Mouse (Mus musculus): Measurements from ENCODE around the gene Cpa1. TPM values are rescaled to one million over a fixed set of nuclear protein-coding genes. Genes with fewer than 3 reads are reported as not detected.

Gene Cpa1
- polyA plus RNA-seq, 1 experiment from 2014 or later: 0.30 TPM

- no peak for DNase-seq (ENCODE audit: low spot score)
Observed at GRCm38 (mm10) chr6:30620591-30620990, 18.4 kb upstream of the Cpa1 start.

- DNase-seq (ENCODE audit: low spot score): no peak
Observed at GRCm38 (mm10) chr6:30620994-30621393, 18.0 kb upstream of the Cpa1 start.

DNA sequence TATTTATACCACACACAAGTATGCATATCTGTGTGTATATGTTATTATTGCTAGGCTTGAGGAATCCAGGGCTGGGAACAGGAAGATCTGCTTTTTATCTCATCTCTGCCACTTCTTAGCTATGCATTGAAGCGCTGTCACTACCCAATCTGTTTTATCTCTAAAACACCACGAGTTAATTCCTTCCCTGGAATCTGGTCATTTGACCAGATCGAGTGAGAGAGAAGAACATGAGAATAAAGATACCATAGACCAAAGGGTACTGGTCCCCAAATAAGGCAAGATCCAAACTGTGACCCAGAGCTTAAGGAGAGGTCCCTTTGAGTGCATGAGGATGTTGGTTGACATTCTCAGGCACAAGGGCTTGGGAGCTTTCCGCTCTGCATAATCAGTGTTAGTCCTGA is 17.0 kb upstream of the Cpa1 start:
- DNase-seq (ENCODE audit: low spot score): no peak

GRCm38 (mm10) chr6:30624763-30625162 is 14.3 kb upstream of the Cpa1 start:
- no peak for DNase-seq (ENCODE audit: low spot score)

- no peak for DNase-seq (ENCODE audit: low spot score)
Observed at GRCm38 (mm10) chr6:30628152-30628551, 10.9 kb upstream of the Cpa1 start.

- no peak for DNase-seq (ENCODE audit: low spot score)
Observed at GRCm38 (mm10) chr6:30629989-30630388, 9.0 kb upstream of the Cpa1 start.

DNA sequence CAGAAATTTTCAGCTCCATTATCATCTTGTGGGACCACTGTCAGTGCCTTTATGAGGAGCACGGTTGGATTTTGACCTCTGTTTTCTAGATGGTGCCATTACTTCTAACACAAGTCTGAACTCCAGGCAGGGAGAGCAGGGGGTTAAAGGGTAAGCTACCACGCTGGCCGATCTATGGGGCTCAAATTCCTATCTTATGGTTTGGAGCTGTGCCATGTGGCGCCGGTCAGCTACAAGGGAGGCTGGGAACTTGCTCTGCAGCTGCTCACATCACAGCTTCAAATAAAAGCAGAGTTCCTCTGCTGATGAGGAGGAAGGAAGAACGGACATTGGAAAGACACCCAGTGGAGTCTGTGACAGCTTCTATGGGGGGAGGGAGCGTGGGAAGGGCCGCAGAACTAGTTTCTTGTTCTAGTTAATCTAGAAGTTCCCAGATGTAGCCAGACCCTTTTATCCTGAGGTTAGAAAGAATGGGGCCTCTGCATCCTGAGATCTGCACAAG is 3.6 kb upstream of the Cpa1 start:
- DNase-seq (ENCODE audit: low spot score): no peak

- DNase-seq (ENCODE audit: low spot score): no peak
Observed at GRCm38 (mm10) chr6:30636186-30636842, 2.7 kb upstream of the Cpa1 start.

GRCm38 (mm10) chr6:30643694-30644460 is 4.9 kb downstream of the Cpa1 start:
- no peak for DNase-seq (ENCODE audit: low spot score)

DNA sequence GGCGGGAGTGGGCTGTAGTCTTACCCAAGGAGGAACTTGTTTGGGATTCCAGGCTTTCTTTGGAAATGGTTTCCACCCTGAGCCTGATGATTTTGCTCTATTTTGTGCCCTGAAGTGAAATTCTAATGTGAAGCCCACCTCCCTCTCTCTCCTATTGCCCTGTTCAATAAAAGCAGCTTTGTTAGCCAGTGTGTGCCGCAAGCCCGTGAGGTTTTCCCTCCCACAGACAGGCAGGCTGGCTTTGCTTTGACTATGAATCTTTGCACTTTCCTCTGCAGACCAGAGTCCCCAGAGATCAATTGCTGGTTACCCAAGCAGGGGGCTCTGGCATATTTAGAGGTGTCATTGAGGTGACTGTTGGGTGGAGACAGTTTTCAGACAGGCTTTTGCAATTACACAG is 5.4 kb downstream of the Cpa1 start:
- no peak for DNase-seq (ENCODE audit: low spot score)

DNA sequence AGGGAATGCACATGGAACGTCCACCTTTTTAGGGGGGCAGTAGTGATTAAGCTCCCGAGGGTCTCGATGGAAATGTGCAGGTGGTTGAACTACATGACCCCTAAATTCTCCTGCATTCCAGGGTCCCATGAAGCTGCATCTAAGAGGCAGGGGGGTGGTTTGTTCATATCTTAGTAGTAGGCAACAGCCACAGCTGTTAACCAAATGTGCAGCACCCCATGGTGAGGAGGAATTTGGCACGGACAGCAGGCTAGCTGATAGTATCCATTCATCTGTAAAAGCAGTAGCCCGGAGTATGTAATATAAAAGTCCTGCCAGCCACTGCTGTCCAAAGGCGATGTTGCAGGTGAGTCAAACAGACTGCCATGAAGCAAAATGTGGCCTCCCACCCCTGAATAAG is 6.4 kb downstream of the Cpa1 start:
- no peak for DNase-seq (ENCODE audit: low spot score)

DNA sequence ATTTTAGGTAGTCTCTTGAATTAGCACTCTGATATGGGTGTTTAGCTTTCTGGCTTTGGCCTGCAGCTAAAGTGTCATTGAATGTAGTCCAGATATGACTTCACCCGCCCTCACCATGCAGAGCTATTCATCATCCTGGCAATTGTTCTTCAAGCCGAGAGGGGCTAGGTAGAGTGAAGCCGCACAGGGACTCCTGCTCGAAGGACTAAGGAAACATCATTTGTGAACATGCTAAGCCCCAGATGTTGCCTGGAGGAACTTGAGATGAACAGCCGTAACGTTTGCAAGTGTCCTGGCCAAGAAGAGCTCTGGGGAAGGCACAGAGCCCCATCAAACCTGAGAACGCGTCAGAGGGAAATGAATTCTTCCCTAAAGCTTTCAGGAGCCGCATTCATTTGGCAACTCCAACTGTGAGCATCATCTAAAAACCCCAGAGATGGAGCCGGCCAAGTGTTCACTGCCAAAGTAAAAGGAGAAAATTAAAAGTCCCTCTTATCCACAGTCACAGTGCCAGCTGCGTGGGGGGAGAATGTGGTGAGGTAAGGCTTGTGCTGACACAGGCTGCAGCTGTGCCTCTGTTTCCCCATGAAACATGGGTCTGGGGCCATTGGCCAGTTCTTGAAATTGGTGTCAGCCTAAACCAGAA is 10.8 kb downstream of the Cpa1 start:
- DNase-seq (ENCODE audit: low spot score): no peak

- DNase-seq (ENCODE audit: low spot score): no peak
Observed at GRCm38 (mm10) chr6:30652425-30653188, 13.6 kb downstream of the Cpa1 start.

- DNase-seq (ENCODE audit: low spot score): no peak
Observed at GRCm38 (mm10) chr6:30653518-30653917, 14.5 kb downstream of the Cpa1 start.

DNA sequence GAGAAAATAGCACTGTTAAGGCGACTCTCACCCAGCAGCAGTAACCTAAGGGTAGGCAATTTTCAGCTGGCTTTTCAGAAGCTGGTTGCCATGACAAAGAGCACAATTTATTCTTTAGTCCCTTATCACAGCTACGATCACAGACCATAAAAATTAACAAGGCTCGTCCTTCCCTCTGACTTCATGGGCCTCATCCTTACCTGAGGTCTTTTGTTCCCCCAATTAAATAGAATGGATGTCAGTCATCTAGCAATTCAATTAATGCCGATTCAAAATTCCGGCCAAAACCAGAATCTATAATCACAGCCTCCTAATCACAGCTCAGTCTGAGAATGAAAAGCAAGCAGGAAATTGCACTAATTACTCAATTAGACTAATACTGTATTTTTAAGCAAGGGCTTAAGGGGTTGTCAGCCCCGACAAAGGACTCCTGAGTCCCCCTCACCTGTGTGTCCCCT is 15.4 kb downstream of the Cpa1 start:
- no peak for DNase-seq (ENCODE audit: low spot score)

- DNase-seq (ENCODE audit: low spot score): no peak
Observed at GRCm38 (mm10) chr6:30654932-30655331, 15.9 kb downstream of the Cpa1 start.

DNA sequence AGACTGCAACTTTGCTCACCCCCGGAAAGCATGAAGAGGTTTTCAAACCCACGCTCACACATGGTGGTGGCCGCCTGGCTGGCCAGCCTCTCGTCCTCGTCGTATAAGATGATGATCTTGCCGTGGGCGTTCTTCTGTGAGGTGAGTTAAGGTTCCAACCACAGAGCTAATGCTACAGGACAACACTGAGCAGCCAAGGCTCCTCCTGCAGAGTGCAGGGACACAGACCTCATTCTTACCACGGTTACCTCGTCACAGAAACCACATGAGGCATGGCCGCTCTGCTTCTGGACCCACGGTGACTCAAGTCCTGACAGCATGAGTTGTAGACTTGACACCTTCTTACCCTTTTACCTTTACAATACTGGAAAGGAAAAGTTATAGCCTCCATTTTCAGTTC is 18.3 kb downstream of the Cpa1 start:
- no peak for DNase-seq (ENCODE audit: low spot score)

- DNase-seq (ENCODE audit: low spot score): no peak
Observed at GRCm38 (mm10) chr6:30658619-30659018, 19.6 kb downstream of the Cpa1 start.

- DNase-seq (ENCODE audit: low spot score): no peak
Observed at GRCm38 (mm10) chr6:30664776-30665175, 25.8 kb downstream of the Cpa1 start.

- no peak for DNase-seq (ENCODE audit: low spot score)
Observed at GRCm38 (mm10) chr6:30665296-30665695, 26.3 kb downstream of the Cpa1 start.

DNA sequence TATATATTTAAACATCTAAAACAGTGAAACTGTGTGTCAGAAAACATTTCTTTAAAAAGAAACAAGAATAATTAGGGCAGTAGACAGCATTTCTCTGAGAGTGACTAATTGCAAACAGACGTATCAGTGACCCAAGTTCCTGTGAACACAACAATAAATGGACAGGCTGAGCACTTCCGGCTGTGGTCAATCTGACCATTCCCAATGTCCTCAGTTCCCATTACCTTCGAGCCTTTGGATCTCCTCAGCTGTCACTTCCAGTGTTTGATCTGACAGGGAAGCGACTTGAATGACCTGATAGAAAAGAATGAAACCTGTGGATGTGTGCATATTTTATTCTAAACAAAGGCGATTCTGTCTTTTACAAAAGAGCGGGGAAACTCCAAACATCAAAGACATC is 27.0 kb downstream of the Cpa1 start:
- no peak for DNase-seq (ENCODE audit: low spot score)

DNA sequence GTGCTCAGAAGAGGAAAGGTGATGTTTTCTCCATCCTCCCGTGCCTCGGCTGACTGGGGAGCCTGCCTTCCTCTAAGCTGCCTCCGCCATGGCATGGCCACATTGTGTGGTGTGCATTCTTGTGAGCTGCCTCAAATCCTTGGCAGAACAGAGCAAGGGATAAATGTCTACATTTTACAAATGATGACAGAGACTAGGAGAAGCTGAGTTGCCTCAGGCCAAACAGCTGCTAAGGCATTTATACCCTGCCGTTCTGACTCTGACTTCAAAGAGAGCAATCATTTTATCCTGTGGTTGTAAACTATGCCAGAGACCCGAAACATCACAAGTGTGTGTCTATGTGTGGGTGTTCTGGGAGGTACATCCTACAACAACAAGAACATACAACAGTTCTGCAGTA is 28.6 kb downstream of the Cpa1 start:
- DNase-seq (ENCODE audit: low spot score): no peak
